Mouse (Mus musculus): Measurements from ENCODE around the gene Coq5.
"Not testable (repeated sequence)": the region's sequence is repeated elsewhere in the genome, so short reads cannot be mapped to it uniquely, and the experiment has no call there.

Coq5 gene

GRCm38 (mm10) chr5:115302190-115302589 is 22.7 kb downstream of the Coq5 start:
- not testable (repeated sequence) for DNase-seq (ENCODE audit: low read depth, low spot score)

GRCm38 (mm10) chr5:115312354-115312753 is 32.9 kb downstream of the Coq5 start:
- DNase-seq (ENCODE audit: low read depth, low spot score) = no peak

GRCm38 (mm10) chr5:115312816-115313667 is 33.6 kb downstream of the Coq5 start:
- DNase-seq (ENCODE audit: low read depth, low spot score) = no peak

- DNase-seq (ENCODE audit: low read depth, low spot score) = no peak
These were observed 34.1 kb downstream of the Coq5 start for GRCm38 (mm10) chr5:115313668-115313943.

GRCm38 (mm10) chr5:115316968-115317644 is 37.6 kb downstream of the Coq5 start:
- no peak for DNase-seq (ENCODE audit: low read depth, low spot score)

- DNase-seq (ENCODE audit: low read depth, low spot score) = peak; percentile 75
These were observed 38.3 kb downstream of the Coq5 start for GRCm38 (mm10) chr5:115317645-115318328.

GRCm38 (mm10) chr5:115319004-115319940 is 39.8 kb downstream of the Coq5 start:
- DNase-seq (ENCODE audit: low read depth, low spot score) = peak; percentile 82

GRCm38 (mm10) chr5:115326256-115326831 is 46.9 kb downstream of the Coq5 start:
- DNase-seq (ENCODE audit: low read depth, low spot score) = no peak

- DNase-seq (ENCODE audit: low read depth, low spot score) = peak; percentile 95
These were observed 47.6 kb downstream of the Coq5 start, which contains the start of gene Srsf9 for GRCm38 (mm10) chr5:115326875-115327609. TSS of gene Srsf9 (plus strand) at chr5:115327177.

- no peak for DNase-seq (ENCODE audit: low read depth, low spot score)
These were observed 48.4 kb downstream of the Coq5 start for GRCm38 (mm10) chr5:115327610-115328548.

- no peak for DNase-seq (ENCODE audit: low read depth, low spot score)
These were observed 51.5 kb downstream of the Coq5 start for GRCm38 (mm10) chr5:115330955-115331354.

- no peak for DNase-seq (ENCODE audit: low read depth, low spot score)
These were observed 54.2 kb downstream of the Coq5 start for GRCm38 (mm10) chr5:115333626-115334025.

- no peak for DNase-seq (ENCODE audit: low read depth, low spot score)
These were observed 60.5 kb downstream of the Coq5 start for GRCm38 (mm10) chr5:115340007-115340406.

- peak; percentile 90 for DNase-seq (ENCODE audit: low read depth, low spot score)
These were observed 61.3 kb downstream of the Coq5 start, which contains the start of the genes Gatc and Triap1 for GRCm38 (mm10) chr5:115340577-115341313. TSS of gene Gatc (minus strand) at chr5:115341178. TSS of gene Triap1 (plus strand) at chr5:115341225.

- no peak for DNase-seq (ENCODE audit: low read depth, low spot score)
These were observed 62.1 kb downstream of the Coq5 start for GRCm38 (mm10) chr5:115341314-115342165.
